Mouse (Mus musculus) naive thymus-derived CD4-positive, alpha-beta T cell, adult 5 months (primary cell): ENCODE results near the gene Mavs. TPM values are rescaled to one million over a fixed set of nuclear protein-coding genes. Genes with fewer than 3 reads are reported as not detected.

Source experiments
- polyA plus RNA-seq: library from polyadenylated mRNA; unstranded; fragments of 100-300 nt; shearing (Covaris generic); gene quantifications from one replicate; pipeline ENCODE4 v1.2.1, GENCODE M21; 2017

Gene Mavs
- polyA plus RNA-seq, result 11.9 TPM

GRCm38 (mm10) chr2:131233307-131234126 lies at the start of gene Mavs:
Gene Mavs (plus strand): TSS chr2:131234063.

GRCm38 (mm10) chr2:131186771-131187601 lies 46.9 kb upstream of the Mavs start, which contains the start of the genes Cdc25b and Spef1:
Gene Cdc25b (plus strand): TSS chr2:131186949.
Gene Spef1 (minus strand): TSS chr2:131187282.

GRCm38 (mm10) chr2:131206778-131207177 lies 27.1 kb upstream of the Mavs start, which contains the start of gene Ap5s1:
Gene Ap5s1 (plus strand): TSS chr2:131207078.

GRCm38 (mm10) chr2:131262213-131262672 lies 28.4 kb downstream of the Mavs start, which contains the start of gene Pank2:
Gene Pank2 (plus strand): TSS chr2:131262495.

Other genes starting within 250 kb of the Mavs start
- not detected for gene Gfra4, start 191.0 kb upstream of the Mavs start, polyA plus RNA-seq
- gene Adam33, start 170.2 kb upstream of the Mavs start, polyA plus RNA-seq, result not detected
- gene Siglec1, start 147.3 kb upstream of the Mavs start, polyA plus RNA-seq, result 0.05 TPM
- 0.36 TPM for gene Hspa12b, start 106.8 kb upstream of the Mavs start, polyA plus RNA-seq
- not detected for gene Gm11037, start 100.6 kb upstream of the Mavs start, polyA plus RNA-seq
- 30.7 TPM for gene 1700037H04Rik, start 74.0 kb upstream of the Mavs start, polyA plus RNA-seq
- 4.9 TPM for gene Cenpb, start 54.0 kb upstream of the Mavs start, polyA plus RNA-seq
- gene Cdc25b, start 47.1 kb upstream of the Mavs start, polyA plus RNA-seq, result 33.5 TPM
- gene Spef1, start 46.8 kb upstream of the Mavs start, polyA plus RNA-seq, result not detected
- 11.9 TPM for gene Ap5s1, start 27.0 kb upstream of the Mavs start, polyA plus RNA-seq
- gene Pank2, start 28.4 kb downstream of the Mavs start, polyA plus RNA-seq, result 98.2 TPM
- 2.7 TPM for gene Rnf24, start 118.8 kb downstream of the Mavs start, polyA plus RNA-seq